Mouse (Mus musculus) ES-CJ7 (cell line): ENCODE data around the gene B3galt4.

ENCODE experiments used
- DNase-seq: peaks from one replicate; pipeline ENCODE4 v3.0.0; 2011; ENCODE audit warnings: low read depth, low spot score

The B3galt4 gene

GRCm38 (mm10) chr17:33920282-33921097 is 30.8 kb downstream of the B3galt4 start:
- DNase-seq: peak; percentile 86

DNA sequence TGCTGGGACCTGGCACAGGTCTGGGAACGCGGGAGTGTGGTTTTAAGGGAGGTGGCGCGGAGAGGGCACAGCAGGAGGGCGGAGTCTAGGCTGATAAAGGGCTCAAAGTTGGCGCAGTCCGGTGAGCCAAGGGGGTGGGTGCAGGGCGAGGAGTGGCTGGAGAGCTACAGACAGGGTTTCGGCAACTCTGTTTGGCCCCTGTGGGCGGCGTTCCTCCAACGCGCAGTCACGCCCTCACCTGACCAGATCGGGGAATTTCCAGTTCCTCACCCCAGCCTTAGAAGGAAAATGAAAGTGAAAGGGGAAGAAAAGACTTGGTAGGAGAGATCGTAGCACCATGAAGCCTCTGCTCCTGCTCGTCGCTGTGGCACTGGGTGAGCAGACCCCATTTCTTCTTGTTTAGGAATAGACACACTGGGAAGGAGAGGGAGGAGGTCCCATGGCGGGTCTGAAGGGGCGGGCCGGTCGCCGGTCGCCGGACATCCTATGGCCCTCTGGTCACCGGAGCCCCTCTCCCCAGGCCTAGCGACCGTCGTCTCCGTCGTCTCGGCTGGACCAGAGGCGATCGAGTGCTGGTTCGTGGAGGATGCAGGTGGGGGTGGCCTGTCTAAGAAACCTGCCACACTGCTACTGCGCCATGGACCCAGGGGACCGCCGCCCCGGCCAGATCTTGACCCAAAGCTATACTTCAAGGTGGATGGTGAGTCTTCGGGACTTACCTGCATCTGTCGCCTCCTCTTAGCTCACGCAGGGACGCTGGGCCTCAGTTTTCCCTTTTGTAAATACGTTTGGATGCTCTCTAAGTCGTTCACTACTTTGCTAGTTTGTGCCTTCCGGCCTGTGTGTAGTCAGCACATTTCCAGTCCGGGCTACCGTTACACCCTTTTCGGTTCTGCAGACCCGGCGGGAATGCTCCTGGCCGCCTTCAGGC is 31.7 kb downstream of the B3galt4 start:
- DNase-seq: peak; percentile 86

DNA sequence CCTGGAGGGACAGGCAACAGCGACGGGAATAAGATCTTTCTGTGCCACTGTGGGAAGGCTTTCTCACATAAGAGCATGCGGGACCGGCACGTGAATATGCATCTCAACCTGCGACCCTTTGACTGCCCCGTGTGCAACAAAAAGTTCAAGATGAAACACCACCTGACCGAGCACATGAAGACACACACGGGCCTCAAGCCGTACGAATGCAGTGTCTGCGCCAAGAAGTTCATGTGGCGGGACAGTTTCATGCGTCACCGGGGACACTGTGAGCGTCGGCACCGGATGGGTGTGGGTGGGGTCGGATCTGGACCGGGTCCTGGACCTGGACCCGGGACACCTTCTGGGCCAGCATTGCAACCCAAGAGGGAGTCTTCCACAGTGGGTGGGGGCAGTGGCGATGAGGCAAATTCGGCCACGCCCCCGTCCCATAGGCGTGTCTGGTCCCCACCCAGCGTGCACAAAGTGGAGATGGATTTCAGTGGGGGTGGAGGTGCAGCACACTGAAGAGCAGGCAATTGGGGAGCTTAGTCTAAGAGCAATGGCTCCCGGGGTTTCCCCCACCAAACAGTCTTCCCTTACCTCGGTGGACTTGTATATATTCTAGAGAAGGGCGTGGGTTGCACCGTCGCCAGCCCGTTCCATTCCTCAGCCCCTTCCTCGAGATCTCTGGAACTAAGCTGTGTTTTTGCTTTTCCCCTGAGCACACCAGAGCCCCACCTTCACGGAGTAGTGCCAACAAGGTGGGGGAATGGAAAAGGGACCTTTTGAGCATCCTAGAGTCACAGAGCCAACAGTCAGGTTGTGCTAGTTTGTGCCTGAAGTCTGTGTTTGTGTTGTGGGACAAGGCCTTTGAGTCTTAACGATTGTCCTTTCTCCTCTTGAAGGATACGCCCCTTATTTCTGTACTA is 32.7 kb downstream of the B3galt4 start:
- peak; percentile 65 for DNase-seq

GRCm38 (mm10) chr17:33917656-33918292 is 33.5 kb downstream of the B3galt4 start:
- DNase-seq: no peak

GRCm38 (mm10) chr17:33916847-33917655 is 34.2 kb downstream of the B3galt4 start:
- no peak for DNase-seq

- DNase-seq: peak; percentile 65
These were observed 35.0 kb downstream of the B3galt4 start for GRCm38 (mm10) chr17:33916294-33916693.

DNA sequence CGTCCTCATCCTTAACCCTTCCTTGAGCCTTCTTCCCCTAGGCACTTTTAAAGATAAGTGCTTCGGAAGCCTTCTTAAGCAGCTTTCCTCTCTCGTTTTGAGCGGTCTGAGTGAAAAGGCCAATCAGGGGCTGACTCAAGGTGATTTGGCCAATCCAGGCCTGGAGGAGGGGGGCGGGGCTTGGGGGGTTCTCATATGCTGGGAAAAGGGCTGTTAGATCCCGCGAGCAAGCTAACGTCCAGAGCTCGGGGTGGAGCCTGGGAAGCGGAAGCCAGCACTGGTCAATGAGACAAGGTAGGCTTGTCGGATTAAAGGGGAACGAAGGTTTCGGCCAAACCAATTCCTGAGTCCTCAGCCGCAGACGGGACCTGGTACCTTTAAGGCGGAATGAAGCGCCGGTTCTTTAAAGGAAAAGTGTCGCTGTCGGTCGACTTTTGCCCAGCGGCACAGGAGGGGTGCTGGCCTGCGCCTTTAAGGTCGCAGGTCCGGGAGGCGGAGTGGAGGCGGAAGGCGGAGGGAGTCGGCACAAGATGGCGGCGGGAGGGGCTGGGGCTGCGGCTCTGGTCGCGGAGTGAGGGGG is 35.5 kb downstream of the B3galt4 start, which contains the start of the genes Tapbp and Zbtb22:
Gene Tapbp, plus strand, starts transcription at position 229 of the 580 bp plus-strand sequence.
Gene Zbtb22, plus strand, starts transcription at position 234 of the 580 bp plus-strand sequence.
- peak; percentile 99 for DNase-seq

GRCm38 (mm10) chr17:33914969-33915391 is 36.3 kb downstream of the B3galt4 start:
- DNase-seq: peak; percentile 82

DNA sequence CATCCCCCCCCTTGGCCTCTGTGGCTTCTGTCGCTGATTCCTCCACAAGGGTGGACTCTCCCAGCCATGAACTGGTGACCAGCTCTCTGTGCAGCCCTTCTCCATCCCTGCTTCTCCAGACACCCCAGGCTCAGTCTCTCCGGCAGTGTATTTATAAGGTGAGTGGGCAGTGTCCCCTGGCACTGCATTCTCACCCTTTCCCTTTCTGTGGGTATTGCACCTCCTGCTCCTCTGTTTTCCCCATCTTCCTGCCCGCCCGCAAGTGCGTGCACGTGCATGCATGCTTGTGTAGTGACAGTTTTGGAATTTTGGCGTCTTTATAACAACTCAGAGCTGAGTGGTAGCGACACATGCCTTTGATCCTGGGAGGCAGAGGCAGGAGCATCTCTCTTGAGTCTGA is 37.4 kb downstream of the B3galt4 start:
- no peak for DNase-seq

DNA sequence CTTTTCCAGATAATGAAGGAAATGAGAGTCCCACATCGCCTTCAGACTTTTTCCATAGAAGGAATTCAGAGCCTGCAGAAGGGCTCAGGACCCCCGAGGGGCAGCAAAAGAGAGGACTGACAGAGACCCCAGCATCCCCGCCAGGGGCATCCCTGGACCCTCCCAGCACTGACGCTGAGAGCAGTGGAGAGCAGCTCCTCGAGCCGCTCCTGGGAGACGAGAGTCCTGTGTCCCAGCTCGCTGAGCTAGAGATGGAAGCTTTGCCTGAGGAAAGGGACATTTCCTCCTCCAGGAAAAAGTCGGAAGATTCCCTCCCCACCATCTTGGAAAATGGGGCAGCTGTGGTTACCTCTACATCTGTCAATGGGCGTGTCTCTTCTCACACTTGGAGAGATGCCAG is 38.0 kb downstream of the B3galt4 start:
- no peak for DNase-seq

DNA sequence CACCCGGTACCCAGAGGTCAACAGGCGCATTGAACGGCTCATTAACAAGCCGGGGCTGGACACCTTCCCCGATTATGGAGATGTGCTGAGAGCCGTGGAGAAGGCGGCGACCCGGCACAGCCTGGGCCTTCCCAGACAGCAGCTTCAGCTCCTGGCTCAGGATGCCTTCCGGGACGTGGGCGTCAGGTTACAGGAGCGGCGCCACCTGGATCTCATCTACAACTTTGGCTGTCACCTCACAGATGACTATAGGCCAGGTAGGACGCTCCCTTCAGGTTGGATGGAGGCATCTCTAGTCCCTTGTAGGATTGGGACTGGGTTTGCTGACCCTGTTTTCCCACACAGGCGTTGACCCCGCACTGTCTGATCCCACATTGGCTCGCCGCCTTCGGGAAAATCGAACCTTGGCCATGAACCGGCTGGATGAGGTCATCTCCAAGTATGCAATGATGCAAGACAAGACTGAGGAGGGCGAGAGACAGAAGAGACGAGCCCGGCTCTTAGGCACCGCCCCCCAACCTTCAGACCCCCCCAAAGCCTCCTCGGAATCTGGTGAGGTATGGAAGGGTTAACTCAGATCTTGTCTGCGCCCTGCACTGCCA is 39.4 kb downstream of the B3galt4 start:
- DNase-seq: peak; percentile 60

GRCm38 (mm10) chr17:33911052-33911812 is 40.1 kb downstream of the B3galt4 start:
- no peak for DNase-seq

GRCm38 (mm10) chr17:33910346-33911051 is 40.8 kb downstream of the B3galt4 start:
- peak; percentile 60 for DNase-seq

DNA sequence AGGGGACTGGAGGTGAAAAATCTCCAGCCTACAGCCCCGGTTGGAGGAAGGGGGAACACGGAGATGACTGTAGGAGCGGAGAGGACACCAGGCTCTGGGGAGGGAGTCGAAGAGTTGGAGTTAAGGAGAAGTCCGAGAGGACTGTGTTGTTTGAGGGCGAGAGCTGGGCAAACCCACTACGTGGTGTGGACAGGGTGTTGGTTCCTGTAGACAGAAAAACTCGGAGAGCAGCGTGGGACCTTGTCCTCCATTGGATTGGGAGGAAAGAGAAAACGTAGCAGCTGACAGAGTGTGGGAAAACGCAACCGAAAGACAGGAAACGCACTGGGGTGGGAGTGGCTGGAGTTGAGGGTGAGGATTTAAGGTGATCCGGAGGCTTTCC is 41.4 kb downstream of the B3galt4 start:
- DNase-seq: peak; percentile 28

GRCm38 (mm10) chr17:33909077-33909868 is 42.0 kb downstream of the B3galt4 start, which contains the start of gene Daxx:
TSS of gene Daxx (plus strand) at chr17:33909414.
- DNase-seq: peak; percentile 98

DNA sequence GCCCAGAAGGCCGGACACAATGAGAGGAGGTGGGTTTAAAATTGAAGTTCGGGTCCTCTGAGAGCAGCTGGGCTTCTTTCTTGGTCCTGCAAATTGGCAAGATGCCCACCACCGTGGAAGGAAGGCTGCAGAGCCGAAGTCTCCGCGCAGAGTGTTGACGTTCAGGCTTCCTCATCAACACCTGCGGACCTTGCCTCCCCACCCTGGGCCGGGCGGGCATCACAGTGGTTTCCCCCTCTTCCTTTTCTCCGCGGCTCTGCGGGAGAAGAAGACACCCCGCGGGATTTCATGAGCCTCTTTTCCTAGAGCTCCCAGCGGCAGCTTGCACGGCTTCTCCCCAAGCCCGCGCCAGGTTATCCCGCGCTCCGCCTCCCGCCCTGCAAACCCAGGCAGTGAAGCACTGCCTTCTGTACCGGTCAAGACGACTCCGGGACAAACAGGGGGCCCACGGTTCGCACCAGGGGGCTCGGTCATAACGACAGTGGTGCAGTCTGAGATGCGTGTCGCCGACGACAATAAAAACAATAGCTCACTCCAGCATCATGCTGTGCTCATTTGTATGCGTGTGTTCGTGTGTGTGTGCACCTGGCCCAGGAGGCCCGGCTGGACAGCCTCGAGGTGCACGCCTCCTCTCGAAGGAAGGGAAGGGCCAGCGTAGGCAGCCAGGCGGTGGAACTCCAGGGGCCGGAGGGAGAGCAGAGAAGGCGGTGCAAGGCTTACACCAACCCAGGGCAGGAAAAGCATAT is 42.8 kb downstream of the B3galt4 start:
- peak; percentile 65 for DNase-seq
